Mouse (Mus musculus): ENCODE data around the gene Rdh13. TPM values are rescaled to one million over a fixed set of nuclear protein-coding genes. Genes with fewer than 3 reads are reported as not detected.
"Not testable (repeated sequence)": the region's sequence is repeated elsewhere in the genome, so short reads cannot be mapped to it uniquely, and the experiment has no call there.

Gene Rdh13
- polyA plus RNA-seq, 1 experiment from 2014 or later, result 28.1 TPM

DNA sequence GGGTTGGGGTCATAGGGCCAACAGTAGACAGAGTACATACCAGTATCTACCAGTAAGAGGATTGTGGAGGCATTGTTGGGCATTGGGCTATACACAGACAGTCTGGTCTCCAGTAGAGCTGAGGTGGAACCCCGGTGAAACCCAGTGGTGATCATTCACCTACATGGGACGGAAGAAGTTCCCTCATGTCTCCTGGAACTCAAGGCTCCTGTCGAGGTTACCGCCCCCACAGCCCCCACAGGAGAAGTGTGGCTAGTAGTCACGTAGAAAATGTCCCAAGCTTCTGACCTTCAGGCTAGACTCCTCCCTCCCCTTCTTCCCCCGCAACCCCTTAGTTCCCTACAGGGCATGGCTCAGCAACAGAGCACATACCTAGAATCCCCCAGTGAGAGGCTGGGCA, 25.8 kb downstream of the Rdh13 start:
- Histone ChIP-seq H3K27ac (ENCODE audit: low read length) (no peak overlapping the region), H3K4me2 (ENCODE audit: low read depth, low read length) (no peak overlapping the region), H3K9ac (ENCODE audit: low read length) (no peak overlapping the region), H3K9me3 (replicated peaks; ENCODE audit: control insufficient read depth, low read length) (no peaks in the 10 kb centered on the region), H3K27me3 (ENCODE audit: control insufficient read depth, insufficient read depth, low read length) (no peaks in the 10 kb centered on the region), H3K4me1 (ENCODE audit: control insufficient read depth, insufficient read depth, low read length) (no peaks in the 10 kb centered on the region), H3K36me3 (ENCODE audit: control insufficient read depth, insufficient read depth, low read length) (no peaks in the 10 kb centered on the region), H3K4me3 (replicated peaks; ENCODE audit: low read length) (no peak overlapping the region)
- WGBS, result 82% methylated on average over 6 of the region's 6 CpGs
- no peak for ATAC-seq (ENCODE audit: insufficient read depth, low FRiP score)

DNA sequence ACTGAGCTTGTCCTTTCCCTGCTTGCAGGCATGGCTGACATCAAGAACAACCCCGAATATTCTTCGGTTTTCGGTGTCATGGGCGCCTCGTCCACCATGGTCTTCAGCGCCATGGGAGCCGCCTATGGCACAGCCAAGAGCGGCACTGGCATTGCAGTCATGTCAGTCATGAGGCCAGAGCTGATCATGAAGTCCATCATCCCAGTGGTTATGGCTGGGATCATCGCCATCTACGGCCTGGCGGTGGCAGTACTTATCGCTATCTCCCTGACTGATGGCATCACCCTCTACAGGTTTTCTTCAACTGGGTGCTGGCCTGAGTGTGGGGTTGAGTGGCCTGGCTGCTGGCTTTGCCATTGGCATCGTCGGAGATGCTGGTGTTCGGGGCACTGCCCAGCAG, 33.0 kb downstream of the Rdh13 start:
- H3K4me2 ChIP-seq (ENCODE audit: low read depth, low read length); H3K4me3 ChIP-seq (replicated peaks; ENCODE audit: low read length); H3K4me1 ChIP-seq (ENCODE audit: control insufficient read depth, insufficient read depth, low read length); H3K27me3 ChIP-seq (ENCODE audit: control insufficient read depth, insufficient read depth, low read length); H3K36me3 ChIP-seq (ENCODE audit: control insufficient read depth, insufficient read depth, low read length); H3K9me3 ChIP-seq (replicated peaks; ENCODE audit: control insufficient read depth, low read length); H3K27ac ChIP-seq (ENCODE audit: low read length); ATAC-seq (ENCODE audit: insufficient read depth, low FRiP score); H3K9ac ChIP-seq (ENCODE audit: low read length): not testable (repeated sequence)
- WGBS, result 96% methylated on average over 15 of the region's 15 CpGs

DNA sequence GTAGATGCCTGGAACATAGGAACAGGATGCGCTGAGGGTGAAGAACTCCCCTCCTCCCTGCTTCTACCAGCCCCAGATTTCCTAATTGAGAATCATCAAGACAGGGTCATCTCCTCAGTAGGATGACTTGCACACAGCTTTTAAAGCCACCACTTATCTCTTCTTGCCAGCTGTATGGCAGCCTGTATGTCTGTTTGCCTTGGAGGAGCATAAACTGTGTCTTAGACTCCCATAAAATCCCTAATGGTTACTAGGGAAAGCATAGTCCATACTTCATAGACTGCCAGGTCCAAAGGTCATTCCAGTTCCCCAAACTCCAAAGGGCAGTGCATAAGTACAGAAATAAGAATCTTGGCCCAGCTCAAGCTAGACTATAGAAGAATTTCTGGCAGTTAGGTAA, 47.7 kb downstream of the Rdh13 start, which contains the start of gene Gp6:
TSS of gene Gp6 (minus strand) at position 15 of the 400 bp plus-strand sequence.
- no peak for ATAC-seq (ENCODE audit: insufficient read depth, low FRiP score)
- no peaks in the 10 kb centered on the region for H3K9me3 ChIP-seq (replicated peaks; ENCODE audit: control insufficient read depth, low read length)
- WGBS, result 81% methylated on average over 1 of the region's 1 CpGs

More for the DNA sequence above, 47.7 kb downstream of the Rdh13 start, which contains the start of gene Gp6:
- H3K9ac ChIP-seq (ENCODE audit: low read length), result no peak within 1 kb of the TSS
- no peak within 1 kb of the TSS for H3K4me2 ChIP-seq (ENCODE audit: low read depth, low read length)
- H3K27ac ChIP-seq (ENCODE audit: low read length), result no peak within 1 kb of the TSS
- H3K4me3 ChIP-seq (replicated peaks; ENCODE audit: low read length), result no peak within 1 kb of the TSS
- no peaks in the 10 kb centered on the region for H3K27me3 ChIP-seq (ENCODE audit: control insufficient read depth, insufficient read depth, low read length)
- H3K4me1 ChIP-seq (ENCODE audit: control insufficient read depth, insufficient read depth, low read length), result no peaks in the 10 kb centered on the region
- no peaks in the 10 kb centered on the region for H3K36me3 ChIP-seq (ENCODE audit: control insufficient read depth, insufficient read depth, low read length)

Small RNA genes within 50 kb of the gene (microRNA-seq; reads per million reads assigned to microRNA genes)
- not detected for gene Gm24605
- not detected for gene Gm24752
- not detected for gene Gm25349

Other genes with a start within 250 kb of the Rdh13 start
- 0.24 and 0.26 TPM in 2 replicates for gene Lilra5, start 207.9 kb downstream of the Rdh13 start, polyA plus RNA-seq (2015; fragmentation: Nextera tagmentation; extraction: Ambion mirVana)
- not detected in 2 replicates for gene Ncr1, start 107.9 kb downstream of the Rdh13 start, polyA plus RNA-seq (2015; fragmentation: Nextera tagmentation; extraction: Ambion mirVana)
- gene Gp6, start 47.9 kb downstream of the Rdh13 start, polyA plus RNA-seq (2015; fragmentation: Nextera tagmentation; extraction: Ambion mirVana), result 0.10 and 0.32 TPM in 2 replicates
- 12.1 and 15.0 TPM in 2 replicates for gene Eps8l1, start 15.0 kb upstream of the Rdh13 start, polyA plus RNA-seq (2015; fragmentation: Nextera tagmentation; extraction: Ambion mirVana)
- 20.3 and 22.3 TPM in 2 replicates for gene Ppp1r12c, start 56.0 kb upstream of the Rdh13 start, polyA plus RNA-seq (2015; fragmentation: Nextera tagmentation; extraction: Ambion mirVana)
- 26.7 and 111 TPM in 2 replicates for gene Tnnt1, start 70.7 kb upstream of the Rdh13 start, polyA plus RNA-seq (2015; fragmentation: Nextera tagmentation; extraction: Ambion mirVana)
- 5.1 and 7.4 TPM in 2 replicates for gene Tnni3, start 78.6 kb upstream of the Rdh13 start, polyA plus RNA-seq (2015; fragmentation: Nextera tagmentation; extraction: Ambion mirVana)
- gene Dnaaf3, start 86.8 kb upstream of the Rdh13 start, polyA plus RNA-seq (2015; fragmentation: Nextera tagmentation; extraction: Ambion mirVana), result 2.2 TPM in 2 replicates
- 8.5 TPM in 2 replicates for gene Syt5, start 101.9 kb upstream of the Rdh13 start, polyA plus RNA-seq (2015; fragmentation: Nextera tagmentation; extraction: Ambion mirVana)
- 0.92 and 1.0 TPM in 2 replicates for gene Ptprh, start 158.4 kb upstream of the Rdh13 start, polyA plus RNA-seq (2015; fragmentation: Nextera tagmentation; extraction: Ambion mirVana)
- gene Tmem86b, start 185.8 kb upstream of the Rdh13 start, polyA plus RNA-seq (2015; fragmentation: Nextera tagmentation; extraction: Ambion mirVana), result 2.3 and 3.4 TPM in 2 replicates
- 2.8 and 3.8 TPM in 2 replicates for gene Ppp6r1, start 213.4 kb upstream of the Rdh13 start, polyA plus RNA-seq (2015; fragmentation: Nextera tagmentation; extraction: Ambion mirVana)
- 77.2 and 88.0 TPM in 2 replicates for gene Hspbp1, start 239.4 kb upstream of the Rdh13 start, polyA plus RNA-seq (2015; fragmentation: Nextera tagmentation; extraction: Ambion mirVana)
- 0.86 and 0.88 TPM in 2 replicates for gene Brsk1, start 245.0 kb upstream of the Rdh13 start, polyA plus RNA-seq (2015; fragmentation: Nextera tagmentation; extraction: Ambion mirVana)